Comparison of ENCODE assay signal across 9 mouse cellular contexts in genomic region chr2:26153295-26153694, GRCm38 (mm10). TPM values are rescaled to one million over a fixed set of nuclear protein-coding genes. Genes with fewer than 3 reads are reported as not detected.
A peak's percentile ranks its signal among the peaks of the same experiment; 100 is the strongest.
DNase-seq lines count a peak whose midpoint lies in the region; ATAC-seq and TF ChIP-seq lines count a peak whose summit lies in the region.
"Had no signal": no experiment of that assay in that cellular context is flagged by ENCODE, and none has a peak within 500 bp of the region (broad histone marks: within the 10 kb centered on the region; RNA-seq: fewer than 3 reads in every experiment).

No protein-coding gene starts in this region.

- 35% methylated on average over 4 of the region's 4 CpGs for WGBS in heart, adult 2 months
- 23% methylated on average over 4 of the region's 4 CpGs for WGBS in heart, embryonic 12.5 days
- 26% methylated on average over 4 of the region's 4 CpGs for WGBS in lung, postnatal 0 days

- no peaks in the 10 kb centered on the region for H3K79me2 ChIP-seq in heart, adult 2 months (replicated peaks; ENCODE audit: control insufficient read depth, insufficient read depth, low read length)

- no peak overlapping the region for H3K9ac ChIP-seq in heart, adult 2 months (ENCODE audit: low read depth, low read length)
- H3K9ac ChIP-seq in heart, embryonic 12.5 days, result no peak overlapping the region
- H3K9ac ChIP-seq in lung, postnatal 0 days (replicated peaks; ENCODE audit: low read depth), result no peak overlapping the region

- H3K4me1 ChIP-seq in heart, adult 2 months (ENCODE audit: control insufficient read depth, insufficient read depth, low read length), result no peaks in the 10 kb centered on the region
- 0 out of 2 replicates have a peak, but pooled peaks cover 3% of the 10 kb centered on the region for H3K4me1 ChIP-seq in heart, embryonic 12.5 days (replicated peaks)
- peaks cover 1% of the 10 kb centered on the region; the same call in 1 of the 2 replicates for H3K4me1 ChIP-seq in cortical plate, adult 2 months (ENCODE audit: control insufficient read depth, insufficient read depth, low read length)
- no peaks in the 10 kb centered on the region for H3K4me1 ChIP-seq in lung, postnatal 0 days (ENCODE audit: insufficient read depth, low read depth, low read length)

- no peak for TF ChIP-seq POLR2A in heart, adult 2 months (IDR thresholded peaks at IDR 0.05; ENCODE audit: insufficient read depth, low read depth, low read length)
- no peak for TF ChIP-seq POLR2A in cortical plate, adult 2 months (IDR thresholded peaks at IDR 0.05; ENCODE audit: extremely low read depth, insufficient read depth, low read length)

- TF ChIP-seq CTCF in heart, adult 2 months (IDR thresholded peaks at IDR 0.05), result peak; percentile 67
- 0 out of 2 replicates have a peak, but pooled peaks have one; percentile 21 for TF ChIP-seq CTCF in cortical plate, adult 2 months (IDR thresholded peaks at IDR 0.05; ENCODE audit: extremely low read depth, insufficient read depth, low read length)
- TF ChIP-seq CTCF in lung, postnatal 0 days (IDR thresholded peaks at IDR 0.05), result peak; percentile 67

- no peak for TF ChIP-seq EP300 in heart, adult 2 months (IDR thresholded peaks at IDR 0.05; ENCODE audit: insufficient read depth, low read depth, low read length)
- TF ChIP-seq EP300 in lung, postnatal 0 days (IDR thresholded peaks at IDR 0.05), result no peak

- peak; percentile 20 to 58 for DNase-seq in heart, adult 2 months
- peak; percentile 48 for DNase-seq in thymus, postnatal 14 days
- no peak for DNase-seq in thymus, postnatal 0 days (ENCODE audit: low spot score)
- DNase-seq in lung, postnatal 0 days (ENCODE audit: low spot score), result peak; percentile 34
- DNase-seq in layer of hippocampus, adult 18-20 months (ENCODE audit: low spot score in 2 of 2), result no peak

- intact Hi-C loops in heart, adult 2 months (cut with DNase I), result loop anchor here (5.0 to 10.0 kb wide), 2 partner anchors 74 to 412 kb away; no protein-coding TSS in a partner anchor

- ATAC-seq in heart, embryonic 12.5 days (ENCODE audit: insufficient number of reproducible peaks, low FRiP score), result no peak
- no peak for ATAC-seq in lung, postnatal 0 days
- ATAC-seq in megakaryocyte-erythroid progenitor cell, adult 5-6 weeks (replicated peaks; ENCODE audit: low FRiP score, low TSS enrichment, poor library complexity, severe bottlenecking), result no peak; the same call in 1 of the 2 replicates

- H3K4me3 ChIP-seq in heart, adult 2 months, result no peak overlapping the region
- H3K4me3 ChIP-seq in heart, embryonic 12.5 days, result no peak overlapping the region
- no peak overlapping the region for H3K4me3 ChIP-seq in cortical plate, adult 2 months (ENCODE audit: insufficient read depth, low read length)
- no peak overlapping the region for H3K4me3 ChIP-seq in lung, postnatal 0 days (ENCODE audit: low read depth, low read length)

- H3K36me3 ChIP-seq in heart, adult 2 months (ENCODE audit: control insufficient read depth, insufficient read depth, low read length), result no peaks in the 10 kb centered on the region
- H3K36me3 ChIP-seq in heart, embryonic 12.5 days, result no peaks in the 10 kb centered on the region
- no peaks in the 10 kb centered on the region for H3K36me3 ChIP-seq in lung, postnatal 0 days (ENCODE audit: insufficient read depth, low read length)

- H3K27me3 ChIP-seq in heart, adult 2 months (ENCODE audit: control insufficient read depth, insufficient read depth, low read length), result no peaks in the 10 kb centered on the region
- 0 out of 2 replicates have a peak, but pooled peaks cover 4% of the 10 kb centered on the region for H3K27me3 ChIP-seq in heart, embryonic 12.5 days (replicated peaks)
- no peaks in the 10 kb centered on the region for H3K27me3 ChIP-seq in lung, postnatal 0 days (replicated peaks; ENCODE audit: insufficient read depth, low read length)

- no peak overlapping the region for H3K4me2 ChIP-seq in heart, embryonic 12.5 days
- no peak overlapping the region for H3K4me2 ChIP-seq in lung, postnatal 0 days (replicated peaks; ENCODE audit: low read depth, low read length)

- no peak overlapping the region for H3K27ac ChIP-seq in heart, adult 2 months
- no peak overlapping the region for H3K27ac ChIP-seq in heart, embryonic 12.5 days (ENCODE audit: poor library complexity, severe bottlenecking)
- no peak overlapping the region for H3K27ac ChIP-seq in cortical plate, adult 2 months (ENCODE audit: insufficient read depth, low read length)
- H3K27ac ChIP-seq in lung, postnatal 0 days (ENCODE audit: low read length), result no peak overlapping the region

- H3K9me3 ChIP-seq in heart, embryonic 12.5 days (replicated peaks), result no peaks in the 10 kb centered on the region
- no peaks in the 10 kb centered on the region for H3K9me3 ChIP-seq in lung, postnatal 0 days (ENCODE audit: low read length)

RNA-seq across cellular contexts. Expression of gene Nacc2, which starts 30.3 kb away (rescaled TPM):
- total RNA-seq in heart, adult 2 months (2021), result 10 to 100 TPM; 31.6 to 31.8 TPM
- polyA plus RNA-seq in heart, adult 2 months (2012; rRNA removed), result 19.0 and 20.5 TPM in 2 replicates
- polyA plus RNA-seq in heart, embryonic 12.5 days (2016; fragmentation: Nextera tagmentation; extraction: Ambion mirVana), result 6.5 and 6.6 TPM in 2 replicates
- 2.2 and 2.8 TPM in 2 replicates for polyA plus RNA-seq in thymus, postnatal 0 days (2015; fragmentation: Nextera tagmentation; extraction: Ambion mirVana)
- polyA plus RNA-seq in cortical plate, adult 2 months (2012; rRNA removed), result 46.9 and 53.6 TPM in 2 replicates
- 7.1 and 9.2 TPM in 2 replicates for polyA plus RNA-seq in lung, postnatal 0 days (2015; fragmentation: Nextera tagmentation; extraction: Ambion mirVana)
- 5.2 and 8.5 TPM in 2 replicates for total RNA-seq in megakaryocyte-erythroid progenitor cell, adult 5-6 weeks (2014; fragmentation: Nextera tagmentation)
- 3.8 and 3.9 TPM in 2 replicates for total RNA-seq in megakaryocyte-erythroid progenitor cell, adult 5-6 weeks (2017)
- 10 to 100 TPM; 64.6 to 78.3 TPM for total RNA-seq in layer of hippocampus, adult 18-20 months (2021)

RNA-seq across cellular contexts. Expression of gene Lhx3, which starts 54.8 kb away (rescaled TPM):
- not detected for total RNA-seq in heart, adult 2 months (2021)
- polyA plus RNA-seq in heart, adult 2 months (2012; rRNA removed), result not detected in 2 replicates
- polyA plus RNA-seq in heart, embryonic 12.5 days (2016; fragmentation: Nextera tagmentation; extraction: Ambion mirVana), result not detected in 2 replicates
- 0.17 and 0.22 TPM in 2 replicates for polyA plus RNA-seq in thymus, postnatal 0 days (2015; fragmentation: Nextera tagmentation; extraction: Ambion mirVana)
- 0.06 TPM in 1 of 2 replicates, not detected in the other for polyA plus RNA-seq in cortical plate, adult 2 months (2012; rRNA removed)
- polyA plus RNA-seq in lung, postnatal 0 days (2015; fragmentation: Nextera tagmentation; extraction: Ambion mirVana), result not detected in 2 replicates
- not detected in 2 replicates for total RNA-seq in megakaryocyte-erythroid progenitor cell, adult 5-6 weeks (2014; fragmentation: Nextera tagmentation)
- not detected in 2 replicates for total RNA-seq in megakaryocyte-erythroid progenitor cell, adult 5-6 weeks (2017)
- total RNA-seq in layer of hippocampus, adult 18-20 months (2021), result under 1 TPM in 1 of 2 experiments, not detected in 1; 0.15 TPM
- total RNA-seq: layer of hippocampus, postnatal 10 days had no signal

Comparison
In these comparisons a context has a peak if more than half of its experiments do, and no peak if none do; other contexts are left out.
1. DNase-seq: peak in heart, adult 2 months (2 of 2), thymus, postnatal 14 days (single experiment) and lung, postnatal 0 days (single experiment); none in thymus, postnatal 0 days (single experiment) and layer of hippocampus, adult 18-20 months (0 of 2).
2. Peak in every context shown above with its lines, with median percentiles within 50 percentile points of each other: CTCF ChIP-seq.